Mouse (Mus musculus) telencephalon, adult 2 months (tissue): Measurements from ENCODE around the gene Uhrf1bp1.

Experiments used
- DNase-seq: peaks from one replicate; pipeline ENCODE4 v3.0.0-alpha.2; 2011; ENCODE audit warnings: low read depth, low spot score

Gene Uhrf1bp1

DNA sequence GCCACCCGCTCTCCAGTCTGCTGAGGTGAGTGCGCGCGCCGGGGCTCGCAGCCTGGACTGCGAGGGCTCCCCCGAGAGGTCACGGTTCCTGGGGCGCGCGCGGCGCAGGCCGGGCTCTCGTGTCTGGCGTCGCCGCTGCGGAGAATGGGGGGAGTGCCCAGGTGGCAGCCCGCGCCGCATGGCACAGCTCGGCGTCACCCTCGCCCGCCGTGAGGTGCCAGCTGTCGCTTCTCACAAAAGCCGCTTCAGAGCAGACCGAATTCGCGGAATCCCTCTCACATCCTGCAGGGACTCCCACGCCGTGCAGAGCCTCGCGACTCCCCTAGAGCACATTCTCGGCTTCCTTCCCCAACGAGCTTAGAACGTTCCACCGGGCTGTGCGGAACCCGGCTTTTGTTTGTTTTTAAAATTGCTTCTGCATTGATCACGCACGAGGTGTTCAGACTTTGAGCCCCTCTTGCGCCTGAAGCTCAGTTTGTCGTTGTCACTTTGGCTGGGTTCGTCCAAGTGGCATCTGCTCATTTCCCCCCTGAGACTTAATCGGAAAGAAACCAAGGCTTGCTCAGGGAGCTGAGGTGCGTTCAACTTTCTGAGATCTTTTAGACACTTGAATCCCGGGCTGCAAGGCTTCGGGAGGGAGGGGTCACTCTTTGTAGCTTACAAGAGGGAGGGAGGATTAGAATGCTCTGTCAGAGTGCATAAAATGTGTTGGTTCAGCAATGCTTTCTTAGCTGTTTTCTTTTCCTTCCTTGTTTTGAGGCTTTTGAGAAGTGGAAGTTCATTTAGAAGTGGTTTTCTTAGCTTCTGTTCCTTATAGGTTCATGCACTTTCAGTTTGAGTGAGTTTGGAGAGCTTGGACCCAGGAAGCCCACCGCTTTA, 53.6 kb downstream of the Uhrf1bp1 start, which contains the start of gene Taf11:
Gene Taf11 (minus strand): TSS at position 223 of the 879 bp plus-strand sequence.
- DNase-seq, result peak; percentile 81

DNA sequence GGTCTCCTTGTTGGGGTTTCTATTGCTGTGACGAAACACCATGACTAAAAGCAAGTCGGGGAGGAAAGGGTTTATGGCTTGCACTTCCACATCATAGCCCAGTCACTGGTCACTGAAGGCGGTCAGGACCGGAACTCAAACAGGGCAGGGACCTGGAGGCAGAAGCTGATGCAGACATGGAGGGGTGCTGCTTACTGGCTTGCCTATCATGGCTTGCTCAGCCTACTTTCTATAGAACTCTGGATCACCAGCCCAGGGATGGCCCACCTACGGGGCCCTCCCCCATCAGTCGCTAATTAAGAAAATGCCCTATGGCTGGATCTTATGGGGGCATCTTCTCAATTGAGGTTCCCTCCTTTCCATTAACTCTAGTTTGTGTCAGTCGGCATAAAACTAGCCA, 55.1 kb downstream of the Uhrf1bp1 start:
- DNase-seq, result no peak

DNA sequence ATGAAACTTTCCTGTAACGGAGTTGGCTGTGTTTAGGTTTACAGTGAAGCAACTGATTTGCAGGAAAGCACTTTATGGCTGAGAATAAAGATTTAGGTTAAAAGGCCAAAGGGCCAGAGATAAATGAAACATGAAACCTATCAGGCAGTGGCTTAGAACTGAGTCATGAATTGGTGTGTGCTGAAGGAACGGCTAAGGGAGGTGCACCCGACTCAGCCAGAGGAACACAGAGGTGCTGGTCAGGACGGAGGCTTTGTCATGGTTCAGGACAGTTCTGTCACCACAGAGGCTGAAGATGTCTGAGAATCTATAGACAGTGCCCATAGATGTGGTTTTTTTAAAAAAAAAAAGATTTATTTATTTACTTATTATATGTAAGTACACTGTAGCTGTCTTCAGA, 58.5 kb downstream of the Uhrf1bp1 start:
- no peak for DNase-seq

DNA sequence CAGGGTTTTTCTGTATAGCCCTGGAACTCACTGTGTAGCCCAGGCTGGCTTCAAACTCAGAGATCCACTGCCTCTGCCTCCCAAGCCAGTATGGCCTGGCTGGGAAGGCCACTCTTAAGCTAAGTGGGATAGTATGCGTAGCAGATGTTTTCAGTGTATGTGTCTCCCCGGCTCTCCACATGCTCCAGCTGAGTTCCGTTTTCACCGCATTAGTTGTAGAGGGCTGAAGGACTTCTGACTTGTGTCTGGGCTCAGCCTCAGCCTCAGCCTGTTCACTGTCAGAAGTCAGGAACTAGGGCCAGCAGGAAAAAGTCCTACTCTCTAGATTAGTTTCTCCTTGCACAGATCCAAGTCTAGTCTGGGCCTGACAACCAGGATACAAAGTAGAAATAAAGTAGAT, 60.1 kb downstream of the Uhrf1bp1 start:
- no peak for DNase-seq

DNA sequence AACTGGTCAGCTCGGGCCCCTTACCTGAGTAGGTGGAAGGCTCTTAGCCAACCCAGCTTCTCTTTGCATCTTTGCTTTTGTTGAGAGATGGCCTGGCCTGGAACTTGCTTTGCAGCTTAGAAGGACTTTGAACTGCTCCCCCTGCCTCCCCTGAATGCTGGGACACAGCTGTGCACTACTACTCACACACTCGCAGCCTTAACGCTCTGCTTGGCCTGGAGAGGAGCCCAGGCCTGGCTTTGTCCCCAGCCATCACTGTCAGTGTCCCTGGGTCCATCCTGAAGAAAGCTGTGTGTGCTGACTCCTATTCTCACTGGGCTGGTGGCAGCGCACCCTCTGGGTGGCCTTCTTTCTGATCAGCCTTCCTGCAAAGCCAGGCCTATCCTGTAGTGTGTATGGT, 64.4 kb downstream of the Uhrf1bp1 start:
- no peak for DNase-seq

DNA sequence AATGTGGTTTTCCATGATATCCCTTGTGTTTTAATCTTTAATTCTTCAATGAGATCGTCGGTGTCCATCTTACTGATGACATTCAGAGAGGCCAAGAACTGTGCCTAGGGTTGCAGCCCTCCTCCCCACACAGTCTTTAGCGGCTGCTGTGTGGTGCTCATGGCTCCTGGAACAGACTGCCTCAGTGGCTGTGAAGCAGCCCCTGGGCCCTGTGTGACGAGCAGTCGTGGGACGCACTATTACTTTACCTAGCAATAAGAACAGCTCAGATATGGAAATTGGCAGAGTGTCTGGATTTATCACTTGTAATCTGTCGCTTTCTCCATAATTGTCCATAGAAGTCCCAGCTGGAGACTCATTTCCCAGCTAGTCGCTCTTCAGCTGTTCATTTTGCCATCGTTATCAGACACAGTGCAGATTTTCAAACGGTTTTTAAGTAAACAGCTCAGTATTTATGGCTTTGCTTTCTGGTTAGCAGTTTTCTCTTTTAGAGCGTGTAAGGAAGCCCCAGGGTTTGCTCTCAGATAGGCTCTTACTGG, 66.0 kb downstream of the Uhrf1bp1 start:
- peak; percentile 21 for DNase-seq

DNA sequence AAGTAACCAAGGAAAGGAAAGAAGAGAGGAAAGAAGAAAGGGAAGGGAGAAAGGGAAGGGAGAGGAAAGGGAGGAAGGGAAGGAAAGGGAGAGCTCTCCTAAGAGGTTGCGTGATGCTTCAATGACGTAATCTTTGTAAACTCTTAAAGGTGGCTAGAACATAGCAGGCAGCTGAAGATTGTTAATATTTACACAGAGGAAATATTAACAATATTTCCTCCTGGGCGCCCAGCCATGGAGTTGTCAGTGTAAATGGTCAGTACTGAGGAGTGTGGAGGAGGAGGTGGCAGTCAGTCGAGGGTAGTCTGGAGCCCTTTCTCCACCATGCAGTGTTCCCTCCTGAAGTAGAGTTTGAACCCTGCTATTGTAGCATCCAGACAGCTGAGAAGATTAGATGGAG, 68.8 kb downstream of the Uhrf1bp1 start:
- no peak for DNase-seq

DNA sequence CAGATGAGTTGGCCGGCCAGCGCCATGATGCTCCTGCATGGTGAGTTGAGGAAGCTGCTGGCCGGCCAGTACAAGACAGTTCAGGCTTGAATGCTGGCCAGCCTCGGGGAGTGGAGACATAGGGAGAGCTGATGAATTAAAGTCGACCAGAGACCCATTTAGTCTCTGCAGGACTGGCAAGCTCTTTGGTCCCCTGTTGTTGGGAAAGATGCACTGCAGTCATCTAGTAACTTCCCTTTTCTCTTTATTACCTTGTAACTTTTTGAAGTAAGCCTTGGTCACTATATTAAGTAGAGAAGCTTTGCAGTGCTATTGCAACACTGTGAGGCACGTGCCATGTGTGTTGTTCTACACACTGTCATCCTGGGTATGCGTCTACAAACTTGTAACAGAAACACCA, 69.3 kb downstream of the Uhrf1bp1 start:
- DNase-seq, result no peak

DNA sequence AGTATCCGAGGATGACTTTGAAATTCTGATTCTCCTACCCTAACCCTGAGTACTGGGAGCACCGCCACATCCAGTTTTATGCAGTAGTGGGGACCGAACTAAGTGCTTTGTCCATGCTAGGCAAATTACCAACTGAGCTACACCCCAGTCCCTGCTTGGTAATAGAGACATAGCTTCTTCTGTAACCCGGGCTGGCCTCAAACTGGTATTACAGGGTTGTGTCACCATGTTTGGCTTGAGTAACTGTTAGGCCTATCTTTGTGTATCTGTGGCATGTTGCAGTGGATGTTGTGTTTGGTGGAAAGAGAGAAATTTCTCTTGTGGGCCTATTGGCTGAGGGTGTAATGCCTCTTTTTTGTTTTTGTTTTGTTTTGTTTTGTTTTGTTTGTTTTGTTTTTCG, 74.0 kb downstream of the Uhrf1bp1 start:
- DNase-seq, result no peak

DNA sequence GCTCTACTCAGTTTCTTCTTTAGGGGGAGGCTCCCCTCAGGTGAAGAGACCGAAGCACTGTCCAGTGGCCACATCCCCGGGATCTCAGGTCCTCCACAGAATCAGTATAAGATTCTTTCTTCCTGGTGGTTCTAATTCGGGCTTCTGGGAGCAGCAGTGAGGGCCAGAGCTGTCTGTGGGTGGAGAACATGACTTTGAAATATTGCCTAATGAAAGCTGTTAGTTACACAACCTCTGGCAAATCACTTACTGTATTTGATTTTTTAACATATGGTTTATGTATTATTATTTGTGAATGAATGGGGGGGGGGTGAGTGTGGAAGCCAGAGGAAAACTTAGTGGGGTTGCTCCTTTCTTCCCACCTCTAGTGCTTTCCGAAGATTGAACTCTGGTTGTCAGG, 75.6 kb downstream of the Uhrf1bp1 start:
- DNase-seq, result no peak

DNA sequence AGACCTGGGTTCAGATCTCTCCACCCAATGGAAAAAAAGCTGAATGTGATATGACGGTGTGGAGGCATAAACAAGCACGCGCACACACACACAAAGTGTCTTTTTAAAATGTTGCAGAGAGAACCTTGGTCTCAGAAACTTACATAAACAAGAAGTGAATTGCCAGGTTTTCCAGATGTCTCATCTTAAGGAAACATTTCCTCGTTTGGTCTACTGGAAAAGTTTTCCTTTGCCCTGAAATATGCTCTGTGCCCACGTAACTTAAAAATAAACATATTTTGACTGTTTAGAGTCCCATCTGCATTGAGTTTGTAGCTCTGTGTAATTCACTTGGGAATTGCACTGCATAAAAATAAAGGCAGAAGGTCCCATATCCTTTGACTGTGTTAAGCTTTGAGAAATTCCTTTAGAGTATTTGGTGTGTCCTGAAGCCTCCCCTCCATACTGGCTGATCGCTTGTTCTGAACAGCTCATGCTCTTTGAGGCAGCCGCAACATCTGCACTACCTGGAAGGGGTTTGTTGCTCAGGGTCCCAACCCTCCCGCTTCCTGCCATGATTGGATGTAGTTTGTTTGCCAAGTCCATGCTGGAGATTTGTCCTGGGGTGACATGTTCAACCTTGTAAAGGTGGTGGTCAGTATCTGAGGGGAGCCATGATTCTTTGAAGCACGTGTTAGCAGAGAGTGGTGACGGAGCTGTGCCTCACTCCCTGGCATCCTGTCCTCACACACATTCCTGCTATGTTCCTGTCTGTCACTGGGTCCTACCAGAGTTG, 78.1 kb downstream of the Uhrf1bp1 start:
- DNase-seq, result peak; percentile 8

DNA sequence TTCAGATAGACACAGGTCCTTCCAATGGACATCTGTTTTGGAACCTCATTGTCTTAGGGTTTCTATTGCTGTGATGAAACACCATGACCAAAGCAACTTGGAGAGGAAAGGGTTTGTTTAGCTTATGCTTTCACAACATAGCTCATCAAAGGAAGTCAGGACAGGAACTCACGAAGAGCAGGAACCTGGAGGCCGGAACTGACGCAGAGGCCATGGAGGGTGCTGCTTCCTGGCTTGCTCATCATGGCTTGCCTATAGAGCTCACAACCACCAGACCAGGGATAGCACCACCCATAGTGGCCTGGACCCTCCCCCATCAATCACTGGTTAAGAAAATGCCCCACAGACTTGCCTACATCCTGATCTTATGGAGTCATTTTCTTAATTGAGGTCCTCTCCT, 78.8 kb downstream of the Uhrf1bp1 start:
- DNase-seq, result no peak

DNA sequence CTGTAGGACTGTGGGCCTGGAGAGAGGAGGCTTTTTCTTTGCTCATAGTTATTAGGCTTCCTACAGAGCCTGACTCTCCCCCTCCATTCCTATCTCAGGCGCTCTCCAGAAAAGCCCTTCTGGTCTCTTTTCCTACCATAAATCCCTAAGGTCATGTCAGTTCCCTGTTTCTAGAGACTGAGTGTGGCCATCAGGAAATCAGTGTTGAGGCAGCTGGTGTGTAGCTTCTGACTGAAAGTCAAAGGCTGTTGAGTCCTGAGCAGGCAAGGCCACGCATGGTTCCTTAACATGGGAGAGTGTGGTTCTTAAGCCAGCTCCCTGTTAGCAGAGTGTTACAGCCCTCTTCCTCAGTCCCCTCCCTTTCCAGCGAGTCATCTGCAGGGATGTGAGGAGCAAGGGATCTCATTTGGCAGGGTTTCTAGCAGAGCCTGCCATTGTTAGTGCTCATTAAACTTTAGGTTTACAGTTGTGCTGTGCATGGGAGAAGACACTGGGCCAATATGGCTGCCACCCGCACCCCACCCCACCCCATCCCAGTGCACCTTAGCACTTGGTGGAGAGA, 80.9 kb downstream of the Uhrf1bp1 start:
- DNase-seq, result no peak

DNA sequence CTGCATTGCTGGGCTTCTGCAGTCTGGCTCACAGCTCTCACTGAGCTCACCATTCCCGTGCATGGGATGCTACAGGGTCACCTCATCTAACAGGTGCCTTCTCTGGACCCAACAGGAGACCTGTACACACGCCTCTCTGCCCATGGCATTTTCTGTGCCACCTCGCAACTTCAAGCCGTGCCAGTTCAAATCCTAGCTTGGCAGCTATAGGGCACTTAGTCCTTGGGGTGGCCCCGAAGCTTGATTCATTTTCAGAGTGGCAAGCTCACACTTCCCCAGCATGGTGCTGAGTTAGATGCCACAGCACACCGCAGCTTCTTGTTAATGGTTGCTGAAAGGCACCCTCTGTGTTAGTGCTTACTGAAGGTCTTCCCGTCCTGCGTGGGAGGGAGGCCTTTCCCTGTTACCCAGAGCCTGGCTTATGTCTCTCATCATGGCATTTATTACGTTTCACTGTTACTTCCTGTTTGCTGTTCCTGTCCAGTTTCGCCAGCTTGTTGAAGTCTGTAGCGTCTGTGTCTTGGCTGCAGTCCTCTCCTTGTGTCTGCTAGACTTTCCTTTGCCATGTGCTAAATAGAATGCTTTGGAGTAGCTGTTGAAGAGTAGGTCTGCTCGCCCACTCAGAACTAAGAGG, 82.0 kb downstream of the Uhrf1bp1 start:
- no peak for DNase-seq

DNA sequence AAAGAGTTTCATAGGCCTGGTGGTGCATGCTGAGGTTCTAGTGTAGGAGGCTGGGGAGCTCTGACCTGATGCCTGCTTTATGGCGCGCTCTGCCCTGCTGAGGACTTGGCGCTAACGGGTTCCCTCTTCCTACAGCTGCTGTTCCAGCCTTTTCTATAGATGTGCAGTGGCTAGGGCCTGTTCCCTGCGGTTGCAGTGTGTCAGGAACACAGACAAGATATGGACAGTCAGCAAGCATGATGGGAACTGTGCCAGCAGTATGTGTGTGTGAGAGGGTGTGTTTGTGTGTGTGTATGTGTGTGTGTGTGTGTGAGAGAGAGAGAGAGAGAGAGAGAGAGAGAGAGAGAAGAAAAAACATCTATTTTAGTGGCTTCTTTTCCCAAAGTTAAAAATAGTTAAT, 82.8 kb downstream of the Uhrf1bp1 start:
- DNase-seq, result no peak

DNA sequence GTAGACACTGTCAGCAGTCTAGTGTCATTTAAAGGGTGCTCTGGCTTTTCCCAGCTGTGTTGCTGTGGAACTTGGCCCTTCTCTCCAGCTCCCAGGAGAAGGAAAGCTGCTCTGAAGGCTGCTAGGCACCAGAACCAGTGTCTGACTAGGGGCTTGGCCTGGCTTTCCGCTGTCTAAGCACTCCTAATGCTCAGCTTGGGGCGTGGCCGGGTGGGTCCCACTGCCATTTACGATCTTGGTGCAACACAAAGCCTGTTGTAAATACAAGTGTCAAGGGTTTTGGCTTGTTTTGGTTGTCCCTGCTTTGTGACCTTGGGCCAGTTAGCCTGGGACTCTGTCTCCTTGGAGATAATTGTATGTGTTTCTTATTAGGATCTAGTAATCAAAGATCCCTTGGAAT, 84.1 kb downstream of the Uhrf1bp1 start:
- no peak for DNase-seq

DNA sequence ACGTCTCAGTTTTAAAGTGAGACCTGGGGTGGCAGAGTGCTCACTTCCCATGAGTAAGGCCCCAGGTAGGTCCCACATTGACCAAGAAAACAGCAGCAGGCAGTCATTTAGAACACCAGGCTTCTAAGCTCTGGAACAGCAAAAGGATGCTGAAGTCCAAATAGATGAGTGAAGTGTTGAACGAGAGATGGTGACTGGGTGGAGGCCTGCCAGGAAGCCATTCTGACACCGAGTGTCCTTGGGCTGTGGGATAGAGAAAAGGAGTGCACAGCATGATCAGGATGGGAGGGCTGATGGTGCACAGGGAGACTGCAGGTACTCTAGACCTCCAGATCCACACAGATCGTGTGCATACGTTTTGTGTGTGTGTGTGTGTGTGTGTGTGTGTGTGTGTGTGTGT, 84.9 kb downstream of the Uhrf1bp1 start:
- no peak for DNase-seq

DNA sequence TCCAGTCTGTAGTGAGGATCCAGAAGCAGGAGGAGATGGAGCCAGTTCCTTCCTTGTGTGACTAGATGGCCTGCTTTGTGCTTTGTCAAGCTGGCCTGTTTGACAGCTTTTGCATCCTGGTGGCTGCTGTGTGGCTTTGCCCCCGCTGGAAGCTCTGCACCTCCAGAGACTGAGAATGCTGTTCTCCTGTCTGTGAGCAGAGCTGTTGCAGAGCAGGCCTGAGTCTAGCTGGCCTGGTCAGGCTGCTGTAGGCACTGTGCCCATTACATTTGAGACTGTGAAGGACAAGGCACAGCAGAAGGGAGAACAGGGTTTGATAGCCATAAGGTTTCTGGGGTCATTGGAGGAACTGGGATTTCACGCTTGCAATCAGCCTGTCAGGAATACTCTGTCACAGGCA, 85.5 kb downstream of the Uhrf1bp1 start:
- DNase-seq, result no peak

DNA sequence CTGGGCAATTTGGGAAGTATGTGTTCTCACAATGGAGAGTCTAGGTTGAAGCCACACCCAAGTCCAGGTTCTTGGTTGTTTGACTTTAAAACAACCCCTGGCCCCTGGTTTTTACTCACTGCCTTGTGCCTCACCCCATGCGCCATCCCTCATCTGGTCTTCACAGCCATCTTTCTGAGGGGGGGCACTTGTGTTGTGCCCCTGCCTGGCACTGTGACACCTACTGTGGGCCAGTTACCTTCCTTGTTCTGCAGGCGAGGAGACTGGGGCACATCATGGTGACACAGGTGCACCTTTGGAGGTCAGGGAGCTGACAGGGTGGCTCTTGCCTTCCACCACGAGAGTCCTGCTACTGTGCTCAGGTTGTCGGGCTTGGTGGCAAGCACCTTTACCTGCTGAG, 85.9 kb downstream of the Uhrf1bp1 start:
- DNase-seq, result no peak

DNA sequence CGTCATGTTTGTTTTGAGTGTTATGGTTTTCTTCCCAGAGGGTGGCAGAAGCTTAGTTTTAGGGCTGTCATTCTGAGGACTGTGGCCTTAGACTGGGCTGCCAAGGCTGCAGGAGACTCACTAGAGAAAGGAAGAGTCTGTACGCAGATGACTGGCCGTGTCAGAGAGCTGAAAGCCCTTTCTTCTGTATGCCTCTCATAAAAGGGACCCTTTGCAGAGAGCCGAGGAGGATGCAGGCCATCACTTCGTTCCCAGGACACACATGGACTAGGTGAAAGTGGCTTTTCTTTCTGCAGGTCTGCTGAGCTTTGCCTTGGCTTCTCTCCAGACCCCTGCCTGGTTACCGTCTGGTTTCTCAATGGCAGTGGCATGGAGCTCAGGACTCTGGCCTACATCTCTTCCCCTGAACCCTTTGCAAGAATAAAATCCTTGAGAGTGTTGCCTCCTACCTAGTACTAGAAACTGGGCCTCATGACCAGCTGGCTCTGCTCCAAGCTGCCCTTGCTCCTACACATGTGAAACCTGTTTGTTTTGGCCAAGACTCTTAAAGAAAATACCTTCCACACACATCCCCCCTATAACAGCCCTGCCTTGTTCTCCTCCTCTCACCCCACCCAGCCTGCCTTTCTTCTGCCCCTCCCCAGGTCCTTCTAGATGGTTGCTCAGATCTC, 89.4 kb downstream of the Uhrf1bp1 start:
- DNase-seq, result no peak

DNA sequence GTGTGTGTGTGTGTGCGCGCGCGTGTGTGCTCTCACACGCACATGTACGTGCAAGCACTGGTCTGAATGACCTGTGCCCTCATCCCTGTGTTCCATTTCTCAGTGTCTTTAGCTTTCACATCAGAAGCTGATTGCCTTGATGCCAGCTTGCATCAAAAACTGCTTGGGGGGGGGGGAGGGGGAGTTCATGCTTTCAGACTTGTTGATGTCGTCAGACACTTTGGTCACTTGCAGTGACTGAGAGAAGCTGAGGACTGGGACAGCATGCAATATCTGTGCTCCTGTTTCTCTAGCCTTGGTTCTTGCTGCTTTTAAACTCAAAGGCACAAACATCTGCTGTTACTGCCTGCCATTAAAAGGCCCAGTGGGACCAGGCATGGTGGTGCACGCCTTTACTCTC, 90.1 kb downstream of the Uhrf1bp1 start:
- DNase-seq, result no peak
